Comparison of ENCODE assay signal across 1 mouse cellular context in the genomic region with DNA sequence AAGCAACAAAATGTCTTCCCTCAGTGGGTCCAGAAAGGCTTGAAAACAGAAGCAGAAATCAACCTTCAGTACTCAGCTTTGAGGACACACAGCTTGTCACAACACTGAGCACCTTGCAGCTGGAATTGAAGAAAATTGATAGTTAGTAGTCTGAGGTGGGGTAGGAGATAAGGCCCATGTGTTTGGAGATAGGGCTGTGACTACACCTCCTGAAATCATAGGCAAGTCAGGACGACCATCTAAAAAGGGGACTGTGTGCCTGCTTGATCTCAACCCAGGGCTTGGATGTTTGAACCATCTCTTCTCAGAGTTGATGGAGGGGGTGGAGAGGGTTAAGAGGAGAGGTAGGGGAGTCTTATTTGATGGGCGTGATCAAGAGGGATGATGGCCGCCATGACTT.
TF ChIP-seq lines count a peak whose summit lies in the region.

No protein-coding gene starts in this region.

TF ChIP-seq in MEL, 35 proteins besides CTCF, POLR2A, EP300 and RAD21:
- TF ChIP-seq TCF12 (IDR thresholded peaks at IDR 0.05; ENCODE audit: low read depth, low read length), result 0 out of 2 replicates have a peak, but pooled peaks have one; percentile 20
